Mouse (Mus musculus) midbrain, embryonic 10.5 days (tissue): ENCODE results near the gene Enpp1. TPM values are rescaled to one million over a fixed set of nuclear protein-coding genes. Genes with fewer than 3 reads are reported as not detected.

Source experiments
- DNase-seq: peaks from one replicate; pipeline ENCODE4 v3.0.0-alpha.2; 2017; ENCODE audit warnings: low spot score
- H3K27ac ChIP-seq: fragments of 300-500 bp; sonication (generic); replicated peaks from 2 replicates; pipeline ENCODE4 v1.5.1; 2016; ENCODE audit warnings: mild to moderate bottlenecking
- H3K27me3 ChIP-seq: fragments of 300-500 bp; sonication (generic); 2 replicates; pipeline ENCODE4 v1.6.1; 2016; ENCODE audit warnings: low read depth, mild to moderate bottlenecking; ENCODE audit not compliant: poor library complexity, severe bottlenecking
- H3K36me3 ChIP-seq: fragments of 300-500 bp; sonication (generic); 2 replicates; pipeline ENCODE4 v1.6.1; 2016; ENCODE audit warnings: mild to moderate bottlenecking, moderate library complexity
- H3K4me1 ChIP-seq: fragments of 300-500 bp; sonication (generic); 2 replicates; pipeline ENCODE4 v1.6.1; 2016
- H3K4me3 ChIP-seq: fragments of 300-500 bp; sonication (generic); 2 replicates; pipeline ENCODE4 v1.5.1; 2016; ENCODE audit warnings: mild to moderate bottlenecking, moderate library complexity
- H3K9me3 ChIP-seq: fragments of 300-500 bp; sonication (generic); replicated peaks from 2 replicates; pipeline ENCODE4 v1.6.1; 2016; ENCODE audit warnings: mild to moderate bottlenecking
- WGBS: fragments of 180-500 bp; shearing (Covaris S2); methylation state at CpG from one replicate; pipeline ENCODE4 v1.1.7; 2016; 5-methylcytosine and 5-hydroxymethylcytosine counted together
- polyA plus RNA-seq: library from polyadenylated mRNA; unstranded; fragments of >200 nt; fragmentation: Nextera tagmentation; extraction: Ambion mirVana; gene quantifications from 2 replicates; pipeline ENCODE4 v1.2.1, GENCODE M21; 2016

The Enpp1 gene
- polyA plus RNA-seq, 1 experiment from 2014 or later = 0.36 TPM

DNA sequence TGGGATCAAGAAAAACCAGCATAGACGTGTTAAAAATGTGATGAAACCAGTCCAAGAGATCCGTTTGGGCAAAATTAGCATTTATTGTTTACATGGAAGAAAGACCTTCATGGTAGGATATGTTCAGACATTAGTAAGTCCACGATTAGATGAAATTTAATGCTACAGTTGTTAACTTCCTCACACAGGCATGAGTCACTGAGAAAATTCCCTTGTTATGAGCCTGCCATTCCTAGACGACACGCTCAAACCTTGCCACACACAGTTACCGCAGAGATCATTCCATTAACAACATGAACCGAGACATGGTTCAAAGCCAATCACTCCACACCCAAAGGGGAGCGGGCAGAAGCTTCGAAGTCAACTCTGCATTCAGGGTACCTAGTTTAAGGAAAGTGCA lies 122.7 kb downstream of the Enpp1 start:
- Histone ChIP-seq H3K36me3 (no peaks in the 10 kb centered on the region), H3K27me3 (no peaks in the 10 kb centered on the region), H3K27ac (no peak overlapping the region), H3K4me3 (no peak overlapping the region), H3K9me3 (no peaks in the 10 kb centered on the region), H3K4me1 (peaks cover 33% of the 10 kb centered on the region)
- DNase-seq = no peak
- WGBS = 96% methylated on average over 9 of the region's 9 CpGs

DNA sequence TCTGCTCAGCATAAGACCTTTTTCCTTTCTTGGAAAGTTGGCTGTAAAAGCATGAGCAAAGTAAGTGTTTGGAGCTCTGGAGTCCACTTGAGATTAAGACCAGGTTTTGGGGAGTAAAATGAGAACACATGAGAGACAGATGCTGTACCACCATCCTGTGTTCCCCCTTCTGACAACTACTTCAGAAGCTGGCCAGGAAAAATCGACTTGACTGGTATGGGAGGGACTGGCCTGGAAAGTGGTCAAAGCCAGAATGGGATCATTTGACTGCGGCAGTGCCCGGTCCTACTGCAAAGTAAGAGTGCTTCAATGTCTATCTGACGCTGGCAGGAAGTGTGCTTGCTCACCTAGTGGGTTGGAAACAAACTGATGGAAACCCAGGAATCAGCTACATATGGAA lies 123.1 kb downstream of the Enpp1 start:
- H3K36me3 ChIP-seq = no peaks in the 10 kb centered on the region
- H3K4me1 ChIP-seq = peaks cover 29% of the 10 kb centered on the region
- H3K9me3 ChIP-seq = no peaks in the 10 kb centered on the region
- no peak overlapping the region for H3K4me3 ChIP-seq
- WGBS = 83% methylated on average over 4 of the region's 4 CpGs
- no peaks in the 10 kb centered on the region for H3K27me3 ChIP-seq
- no peak for DNase-seq
- no peak overlapping the region for H3K27ac ChIP-seq

Other genes starting within 250 kb of the Enpp1 start
- 7.1 and 10.3 TPM in 2 replicates for gene Ccn2, start 116.7 kb downstream of the Enpp1 start, polyA plus RNA-seq
- 7.7 and 9.0 TPM in 2 replicates for gene Enpp3, start 130.7 kb upstream of the Enpp1 start, polyA plus RNA-seq
- 23.8 and 25.7 TPM in 2 replicates for gene Med23, start 157.8 kb upstream of the Enpp1 start, polyA plus RNA-seq
- 1.3 and 1.5 TPM in 2 replicates for gene Arg1, start 215.3 kb upstream of the Enpp1 start, polyA plus RNA-seq